9 mouse cellular contexts compared by ENCODE assay signal in the genomic region with DNA sequence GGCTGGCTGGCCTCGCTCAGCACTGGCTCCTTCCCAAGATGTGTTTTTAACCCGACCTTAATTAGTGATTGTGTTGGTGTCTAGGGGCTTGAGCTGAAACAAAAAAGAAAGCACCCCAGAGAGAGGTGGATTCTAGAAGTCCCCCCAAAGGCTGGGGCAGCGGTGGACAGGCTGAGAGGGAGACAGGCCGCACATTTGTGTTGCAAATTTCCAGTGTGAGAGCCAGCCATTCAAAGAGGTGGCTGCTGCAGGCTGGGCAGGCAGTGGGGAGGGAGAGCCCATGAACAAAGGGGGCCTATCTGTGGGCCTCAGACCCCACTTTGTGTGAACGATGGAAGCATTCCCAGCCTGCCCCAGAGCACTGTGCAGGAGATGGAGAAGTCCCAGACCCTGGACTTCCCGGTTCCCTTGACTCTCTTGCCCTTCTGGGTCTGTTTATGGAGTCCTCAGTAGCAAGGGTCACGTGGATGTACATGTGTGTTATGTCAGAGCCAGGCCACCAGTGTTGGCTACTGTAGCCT. TPM values are rescaled to one million over a fixed set of nuclear protein-coding genes. Genes with fewer than 3 reads are reported as not detected.
DNase-seq lines count a peak whose midpoint lies in the region; ATAC-seq and TF ChIP-seq lines count a peak whose summit lies in the region.
"Had no signal": no experiment of that assay in that cellular context is flagged by ENCODE, and none has a peak within 500 bp of the region (broad histone marks: within the 10 kb centered on the region; RNA-seq: fewer than 3 reads in every experiment).

No protein-coding gene starts in this region.

- 33% methylated on average over 7 of the region's 7 CpGs for WGBS in midbrain, embryonic 10.5 days

- no peaks in the 10 kb centered on the region for H3K36me3 ChIP-seq in E14TG2a.4 (ENCODE audit: insufficient read depth, low read length)
- H3K36me3 ChIP-seq in midbrain, embryonic 10.5 days = no peaks in the 10 kb centered on the region

- H3K27me3 ChIP-seq in E14TG2a.4 (ENCODE audit: insufficient read depth, low read length) = peaks cover 13% of the 10 kb centered on the region
- no peaks in the 10 kb centered on the region for H3K27me3 ChIP-seq in midbrain, embryonic 10.5 days (ENCODE audit: low read depth, poor library complexity, severe bottlenecking)

- no peak for TF ChIP-seq POLR2A in brain, embryonic 14.5 days (IDR thresholded peaks at IDR 0.05; ENCODE audit: borderline replicate concordance, extremely low read depth, insufficient read depth, insufficient read length, poor library complexity, severe bottlenecking)

- peaks cover 66% of the 10 kb centered on the region for H3K4me1 ChIP-seq in E14TG2a.4 (replicated peaks; ENCODE audit: low read depth, low read length)
- H3K4me1 ChIP-seq in midbrain, embryonic 10.5 days = peaks cover 60% of the 10 kb centered on the region

- no peak for TF ChIP-seq CTCF in E14TG2a.4 (conservative IDR thresholded peaks at IDR 0.05; ENCODE audit: low read length)
- TF ChIP-seq CTCF in brain, embryonic 14.5 days (IDR thresholded peaks at IDR 0.05; ENCODE audit: borderline replicate concordance, extremely low read depth, insufficient read depth, insufficient read length) = no peak
- TF ChIP-seq CTCF in layer of hippocampus, adult 2 months (conservative IDR thresholded peaks at IDR 0.05) = no peak

- ATAC-seq in megakaryocyte, adult 5-6 weeks (ENCODE audit: poor library complexity, severe bottlenecking) = no peak

- peak overlapping the region; percentile 32; the same call in 1 of the 2 replicates for H3K4me3 ChIP-seq in E14TG2a.4 (replicated peaks; ENCODE audit: low read length)
- H3K4me3 ChIP-seq in layer of hippocampus, adult 2 months = no peak overlapping the region
- peak overlapping the region; percentile 4; the same call in 1 of the 2 replicates for H3K4me3 ChIP-seq in midbrain, embryonic 10.5 days

- no peaks in the 10 kb centered on the region for H3K9me3 ChIP-seq in E14TG2a.4 (ENCODE audit: low read length)
- H3K9me3 ChIP-seq in midbrain, embryonic 10.5 days (replicated peaks) = no peaks in the 10 kb centered on the region

- H3K27ac ChIP-seq in layer of hippocampus, adult 2 months = peak overlapping the region; percentile 90
- H3K27ac ChIP-seq in midbrain, embryonic 10.5 days (replicated peaks) = peak overlapping the region; percentile 91

- DNase-seq in brain, embryonic 14.5 days (ENCODE audit: low read depth) = peak; percentile 97
- peak; percentile 62 to 67 for DNase-seq in heart, adult 9 months (ENCODE audit: low spot score in 2 of 2)
- DNase-seq in layer of hippocampus, adult 2 months (ENCODE audit: low spot score in 2 of 2) = peak; percentile 49 to 87
- peak; percentile 61 for DNase-seq in midbrain, embryonic 10.5 days (ENCODE audit: low spot score)
- no peak for DNase-seq in ovary, adult 18-20 months (ENCODE audit: low spot score)
- DNase-seq in spleen, postnatal 36 days (ENCODE audit: low spot score in 2 of 2) = no peak

RNA-seq across cellular contexts. Expression of gene Ghrh, which starts 7.0 kb away (rescaled TPM):
- polyA plus RNA-seq in brain, embryonic 14.5 days (2012; rRNA removed) = 2.1 and 2.8 TPM in 2 replicates
- total RNA-seq in layer of hippocampus, adult 2 months (2021) = not detected
- 0.42 and 1.1 TPM in 2 replicates for polyA plus RNA-seq in midbrain, embryonic 10.5 days (2016; fragmentation: Nextera tagmentation; extraction: Ambion mirVana)
- not detected in 2 replicates for total RNA-seq in megakaryocyte, adult 5-6 weeks (2015)
- total RNA-seq in megakaryocyte, adult 5-6 weeks (2017) = not detected in 2 replicates
- polyA plus RNA-seq: heart, embryonic 16.5 days had no signal

RNA-seq across cellular contexts. Expression of gene Manbal, which starts 27.1 kb away (rescaled TPM):
- polyA plus RNA-seq in brain, embryonic 14.5 days (2012; rRNA removed) = 80.2 and 93.0 TPM in 2 replicates
- 10 to 100 TPM; 52.0 to 55.7 TPM for total RNA-seq in layer of hippocampus, adult 2 months (2021)
- polyA plus RNA-seq in midbrain, embryonic 10.5 days (2016; fragmentation: Nextera tagmentation; extraction: Ambion mirVana) = 68.8 and 75.6 TPM in 2 replicates
- 18.7 and 21.5 TPM in 2 replicates for total RNA-seq in megakaryocyte, adult 5-6 weeks (2015)
- total RNA-seq in megakaryocyte, adult 5-6 weeks (2017) = 9.3 and 10.5 TPM in 2 replicates

Comparison
In these comparisons a context has a peak if more than half of its experiments do, and no peak if none do; other contexts are left out.
1. DNase-seq: peak in brain, embryonic 14.5 days (single experiment), heart, adult 9 months (2 of 2), layer of hippocampus, adult 2 months (2 of 2) and midbrain, embryonic 10.5 days (single experiment); none in ovary, adult 18-20 months (single experiment) and spleen, postnatal 36 days (0 of 2).